Mouse (Mus musculus): ENCODE measurements at regions not wholly inside any gene's neighbourhood (a gene's known extent, or its start where the extent isn't known, plus 50 kb on each side); places are given as distances from the start of the nearest gene placed in this dataset.

DNA sequence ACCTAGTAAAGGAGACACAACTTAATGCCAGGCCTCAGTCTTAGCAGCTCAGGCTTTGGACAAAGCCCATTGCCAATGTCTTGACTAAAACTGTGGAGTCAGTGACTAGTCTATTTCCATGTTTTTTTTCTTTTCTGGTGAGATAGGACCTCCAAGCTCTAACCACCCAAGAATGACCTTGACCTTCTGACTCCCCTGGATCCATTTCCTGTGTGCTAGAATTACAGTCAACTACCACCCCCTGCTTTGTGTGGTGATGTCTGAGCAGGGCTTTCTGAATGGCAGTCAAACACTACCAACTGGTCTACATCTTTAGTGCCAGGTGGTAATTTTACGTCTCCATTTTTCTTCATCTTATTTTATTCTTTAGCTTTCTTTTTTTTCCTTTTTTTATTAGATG is 51.3 kb upstream of the Rnf138rt1 start:
- no peaks in the 10 kb centered on the region for H3K36me3 ChIP-seq (ENCODE audit: control insufficient read depth, insufficient read depth, low read length)
- no peak overlapping the region for H3K27ac ChIP-seq (replicated peaks; ENCODE audit: low read depth, low read length)
- no peaks in the 10 kb centered on the region for H3K9me3 ChIP-seq (ENCODE audit: control insufficient read depth, low read length)
- H3K4me2 ChIP-seq (ENCODE audit: low read depth, low read length), result no peak overlapping the region
- peaks cover 12% of the 10 kb centered on the region; the same call in 1 of the 2 replicates for H3K27me3 ChIP-seq (replicated peaks; ENCODE audit: control insufficient read depth, insufficient read depth, low read length)
- 85% methylated on average over 1 of the region's 1 CpGs for WGBS
- no peak for ATAC-seq (ENCODE audit: low read depth)
- no peak overlapping the region for H3K9ac ChIP-seq (ENCODE audit: low read depth, low read length)
- no peak overlapping the region for H3K4me3 ChIP-seq (ENCODE audit: low read depth, low read length)
- H3K4me1 ChIP-seq (ENCODE audit: control insufficient read depth, insufficient read depth, low read length), result no peaks in the 10 kb centered on the region
- DNase-seq (ENCODE audit: low spot score), result no peak

DNA sequence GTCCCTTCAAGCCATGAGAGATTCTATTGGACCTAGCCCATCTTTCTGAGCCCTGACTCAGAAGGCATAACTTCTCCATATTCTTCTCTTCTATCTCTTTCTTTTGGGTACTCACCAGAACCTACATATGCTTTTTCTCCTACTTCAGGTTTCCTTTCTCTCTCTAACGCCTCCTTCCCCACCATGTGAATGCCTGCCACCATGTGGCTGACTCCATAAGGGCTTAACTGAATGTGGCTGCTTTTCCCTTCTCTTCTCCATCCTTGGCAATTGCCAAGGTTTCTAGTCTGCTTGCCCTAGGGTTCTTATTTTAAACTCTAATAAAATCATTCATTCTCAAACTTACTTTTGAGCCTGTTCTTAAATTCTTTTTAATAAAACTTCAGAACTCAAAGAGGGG is 53.7 kb upstream of the Rnf138rt1 start:
- Histone ChIP-seq H3K4me3 (ENCODE audit: low read depth, low read length) (no peak overlapping the region), H3K36me3 (ENCODE audit: control insufficient read depth, insufficient read depth, low read length) (no peaks in the 10 kb centered on the region), H3K4me2 (ENCODE audit: low read depth, low read length) (no peak overlapping the region), H3K9me3 (ENCODE audit: control insufficient read depth, low read length) (no peaks in the 10 kb centered on the region), H3K27ac (replicated peaks; ENCODE audit: low read depth, low read length) (no peak overlapping the region), H3K27me3 (replicated peaks; ENCODE audit: control insufficient read depth, insufficient read depth, low read length) (peaks cover 16% of the 10 kb centered on the region; the same call in 1 of the 2 replicates), H3K9ac (ENCODE audit: low read depth, low read length) (no peak overlapping the region), H3K4me1 (ENCODE audit: control insufficient read depth, insufficient read depth, low read length) (no peaks in the 10 kb centered on the region)
- ATAC-seq (ENCODE audit: low read depth) (no peak), DNase-seq (ENCODE audit: low spot score) (no peak)
- 25% methylated on average over 1 of the region's 1 CpGs for WGBS

DNA sequence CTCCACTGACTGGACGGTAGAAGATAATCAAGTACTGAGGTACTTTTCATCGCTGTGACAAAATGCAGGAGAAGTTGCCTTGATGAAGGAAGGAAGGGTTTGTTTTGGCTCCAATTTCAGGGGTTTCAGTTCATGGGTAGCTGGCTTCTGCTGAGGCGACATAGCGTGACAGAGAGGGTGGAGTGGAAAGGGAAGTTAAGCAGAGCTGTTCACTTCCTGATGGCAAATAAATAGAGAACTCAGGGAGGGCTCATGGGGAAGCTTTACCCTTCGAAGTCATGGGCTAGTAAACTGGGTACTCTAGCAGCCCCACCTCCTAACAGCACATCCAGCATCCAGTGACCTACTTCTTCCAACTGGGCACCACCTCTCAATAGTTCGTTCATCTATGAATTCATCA is 61.2 kb upstream of the Rnf138rt1 start:
- WGBS, result 75% methylated on average over 6 of the region's 6 CpGs
- ATAC-seq (ENCODE audit: low read depth) (no peak), DNase-seq (ENCODE audit: low spot score) (no peak)
- no peaks in the 10 kb centered on the region for H3K36me3 ChIP-seq (ENCODE audit: control insufficient read depth, insufficient read depth, low read length)
- no peak overlapping the region for H3K27ac ChIP-seq (replicated peaks; ENCODE audit: low read depth, low read length)
- H3K4me2 ChIP-seq (ENCODE audit: low read depth, low read length), result no peak overlapping the region
- peaks cover 13% of the 10 kb centered on the region; the same call in 1 of the 2 replicates for H3K27me3 ChIP-seq (replicated peaks; ENCODE audit: control insufficient read depth, insufficient read depth, low read length)
- no peak overlapping the region for H3K4me3 ChIP-seq (ENCODE audit: low read depth, low read length)
- H3K4me1 ChIP-seq (ENCODE audit: control insufficient read depth, insufficient read depth, low read length), result no peaks in the 10 kb centered on the region
- H3K9me3 ChIP-seq (ENCODE audit: control insufficient read depth, low read length), result no peaks in the 10 kb centered on the region
- H3K9ac ChIP-seq (ENCODE audit: low read depth, low read length), result no peak overlapping the region

- Histone ChIP-seq H3K27me3 (replicated peaks; ENCODE audit: control insufficient read depth, insufficient read depth, low read length) (peaks cover under 1% of the 10 kb centered on the region; the same call in 1 of the 2 replicates), H3K36me3 (ENCODE audit: control insufficient read depth, insufficient read depth, low read length) (no peaks in the 10 kb centered on the region), H3K4me2 (ENCODE audit: low read depth, low read length) (no peak overlapping the region), H3K4me1 (ENCODE audit: control insufficient read depth, insufficient read depth, low read length) (no peaks in the 10 kb centered on the region), H3K9me3 (ENCODE audit: control insufficient read depth, low read length) (no peaks in the 10 kb centered on the region), H3K4me3 (ENCODE audit: low read depth, low read length) (no peak overlapping the region), H3K9ac (ENCODE audit: low read depth, low read length) (no peak overlapping the region), H3K27ac (replicated peaks; ENCODE audit: low read depth, low read length) (no peak overlapping the region)
- peak; percentile 6 for DNase-seq (ENCODE audit: low spot score)
- ATAC-seq (ENCODE audit: low read depth), result no peak
- WGBS, result 49% methylated on average over 3 of the region's 3 CpGs
Observed at GRCm38 (mm10) chrX:163827461-163827860, 66.3 kb upstream of the Rnf138rt1 start.

DNA sequence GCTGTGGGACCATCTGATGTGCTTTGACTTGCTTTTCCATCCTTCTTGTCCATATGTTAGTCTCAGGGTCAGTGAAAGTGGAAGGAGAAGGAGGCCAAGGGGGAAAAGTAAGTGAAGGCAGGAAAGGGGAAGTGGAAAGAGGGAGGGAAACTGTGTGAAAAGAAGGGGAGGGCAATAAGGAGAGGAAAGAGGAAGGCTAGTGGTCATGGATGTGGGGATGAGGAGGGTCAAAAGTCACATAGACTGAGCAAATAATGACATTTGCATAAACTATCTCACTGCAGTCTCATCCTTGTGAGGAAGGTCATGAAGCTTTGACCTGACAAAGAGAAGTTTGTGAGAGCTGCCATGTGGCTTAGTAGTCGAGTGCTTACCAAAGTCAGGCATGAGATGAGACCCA is 63.4 kb upstream of the Ap1s2 start:
- H3K4me3 ChIP-seq (ENCODE audit: low read depth, low read length), result no peak overlapping the region
- H3K4me2 ChIP-seq (ENCODE audit: low read depth, low read length), result no peak overlapping the region
- no peaks in the 10 kb centered on the region for H3K9me3 ChIP-seq (ENCODE audit: control insufficient read depth, low read length)
- no peak for DNase-seq (ENCODE audit: low spot score)
- no peaks in the 10 kb centered on the region for H3K36me3 ChIP-seq (ENCODE audit: control insufficient read depth, insufficient read depth, low read length)
- no peak overlapping the region for H3K9ac ChIP-seq (ENCODE audit: low read depth, low read length)
- WGBS, result 55% methylated on average over 1 of the region's 1 CpGs
- H3K27me3 ChIP-seq (replicated peaks; ENCODE audit: control insufficient read depth, insufficient read depth, low read length), result peaks cover 3% of the 10 kb centered on the region; the same call in 1 of the 2 replicates
- H3K4me1 ChIP-seq (ENCODE audit: control insufficient read depth, insufficient read depth, low read length), result no peaks in the 10 kb centered on the region
- H3K27ac ChIP-seq (replicated peaks; ENCODE audit: low read depth, low read length), result no peak overlapping the region
- ATAC-seq (ENCODE audit: low read depth), result no peak

GRCm38 (mm10) chrX:163846890-163847289 is 61.9 kb upstream of the Ap1s2 start:
- Histone ChIP-seq H3K36me3 (ENCODE audit: control insufficient read depth, insufficient read depth, low read length) (no peaks in the 10 kb centered on the region), H3K27ac (replicated peaks; ENCODE audit: low read depth, low read length) (no peak overlapping the region), H3K9me3 (ENCODE audit: control insufficient read depth, low read length) (no peaks in the 10 kb centered on the region), H3K4me3 (ENCODE audit: low read depth, low read length) (no peak overlapping the region), H3K9ac (ENCODE audit: low read depth, low read length) (no peak overlapping the region), H3K4me1 (ENCODE audit: control insufficient read depth, insufficient read depth, low read length) (no peaks in the 10 kb centered on the region), H3K4me2 (ENCODE audit: low read depth, low read length) (no peak overlapping the region), H3K27me3 (replicated peaks; ENCODE audit: control insufficient read depth, insufficient read depth, low read length) (peaks cover 3% of the 10 kb centered on the region; the same call in 1 of the 2 replicates)
- DNase-seq (ENCODE audit: low spot score), result no peak
- ATAC-seq (ENCODE audit: low read depth), result no peak
- 82% methylated on average over 3 of the region's 3 CpGs for WGBS

GRCm38 (mm10) chrX:163847651-163848050 is 61.2 kb upstream of the Ap1s2 start:
- Histone ChIP-seq H3K36me3 (ENCODE audit: control insufficient read depth, insufficient read depth, low read length) (no peaks in the 10 kb centered on the region), H3K4me2 (ENCODE audit: low read depth, low read length) (no peak overlapping the region), H3K27me3 (replicated peaks; ENCODE audit: control insufficient read depth, insufficient read depth, low read length) (peaks cover 3% of the 10 kb centered on the region; the same call in 1 of the 2 replicates), H3K4me3 (ENCODE audit: low read depth, low read length) (no peak overlapping the region), H3K9me3 (ENCODE audit: control insufficient read depth, low read length) (no peaks in the 10 kb centered on the region), H3K4me1 (ENCODE audit: control insufficient read depth, insufficient read depth, low read length) (no peaks in the 10 kb centered on the region), H3K9ac (ENCODE audit: low read depth, low read length) (no peak overlapping the region), H3K27ac (replicated peaks; ENCODE audit: low read depth, low read length) (no peak overlapping the region)
- WGBS, result 43% methylated on average over 3 of the region's 3 CpGs
- DNase-seq (ENCODE audit: low spot score) (no peak), ATAC-seq (ENCODE audit: low read depth) (no peak)

GRCm38 (mm10) chrX:163848510-163849199 is 60.2 kb upstream of the Ap1s2 start:
- H3K27ac ChIP-seq (replicated peaks; ENCODE audit: low read depth, low read length), result no peak overlapping the region
- H3K36me3 ChIP-seq (ENCODE audit: control insufficient read depth, insufficient read depth, low read length), result no peaks in the 10 kb centered on the region
- no peak overlapping the region for H3K4me3 ChIP-seq (ENCODE audit: low read depth, low read length)
- ATAC-seq (ENCODE audit: low read depth) (no peak), DNase-seq (ENCODE audit: low spot score) (peak; percentile 29)
- 47% methylated on average over 8 of the region's 8 CpGs for WGBS
- H3K9ac ChIP-seq (ENCODE audit: low read depth, low read length), result no peak overlapping the region
- no peak overlapping the region for H3K4me2 ChIP-seq (ENCODE audit: low read depth, low read length)
- H3K27me3 ChIP-seq (replicated peaks; ENCODE audit: control insufficient read depth, insufficient read depth, low read length), result peaks cover 3% of the 10 kb centered on the region; the same call in 1 of the 2 replicates
- H3K4me1 ChIP-seq (ENCODE audit: control insufficient read depth, insufficient read depth, low read length), result no peaks in the 10 kb centered on the region
- H3K9me3 ChIP-seq (ENCODE audit: control insufficient read depth, low read length), result no peaks in the 10 kb centered on the region

Data from embryonic facial prominence, embryonic 14.5 days (tissue).